Mouse (Mus musculus): ENCODE measurements around the gene Tram2. TPM values are rescaled to one million over a fixed set of nuclear protein-coding genes. Genes with fewer than 3 reads are reported as not detected.

Tram2 gene
- 9.1 and 10.7 TPM in 2 replicates for polyA plus RNA-seq (2012; rRNA removed)

GRCm38 (mm10) chr1:21079217-21079773, at the start of gene Tram2:
TSS of gene Tram2 (minus strand) at chr1:21079229.
- H3K27ac ChIP-seq (ENCODE audit: control insufficient read depth, insufficient read depth, low read depth, low read length), result peak within 1 kb of the TSS; percentile 73
- peaks cover 6% of the 10 kb centered on the region for H3K4me1 ChIP-seq (ENCODE audit: control insufficient read depth, insufficient read depth, low read length)
- no peaks in the 10 kb centered on the region for H3K36me3 ChIP-seq (ENCODE audit: control insufficient read depth, insufficient read depth, low read length)
- TF ChIP-seq POLR2A (IDR thresholded peaks at IDR 0.05; ENCODE audit: control insufficient read depth, low read depth, low read length) (peak; percentile 49; the same call in 1 of the 2 replicates), CTCF (IDR thresholded peaks at IDR 0.05; ENCODE audit: control insufficient read depth, insufficient read depth, insufficient replicate concordance, low read depth, low read length) (no peak)
- peak within 1 kb of the TSS; percentile 95 for H3K4me3 ChIP-seq (ENCODE audit: control insufficient read depth, low read depth, low read length)
- H3K27me3 ChIP-seq (ENCODE audit: control insufficient read depth, insufficient read depth, low read length), result no peaks in the 10 kb centered on the region

GRCm38 (mm10) chr1:21124713-21125336, 45.8 kb upstream of the Tram2 start:
- H3K27ac ChIP-seq (ENCODE audit: control insufficient read depth, insufficient read depth, low read depth, low read length), result no peak overlapping the region
- TF ChIP-seq CTCF (IDR thresholded peaks at IDR 0.05; ENCODE audit: control insufficient read depth, insufficient read depth, insufficient replicate concordance, low read depth, low read length) (no peak), POLR2A (IDR thresholded peaks at IDR 0.05; ENCODE audit: control insufficient read depth, low read depth, low read length) (no peak)
- H3K27me3 ChIP-seq (ENCODE audit: control insufficient read depth, insufficient read depth, low read length), result no peaks in the 10 kb centered on the region
- no peaks in the 10 kb centered on the region for H3K4me1 ChIP-seq (ENCODE audit: control insufficient read depth, insufficient read depth, low read length)
- no peak overlapping the region for H3K4me3 ChIP-seq (ENCODE audit: control insufficient read depth, low read depth, low read length)
- no peaks in the 10 kb centered on the region for H3K36me3 ChIP-seq (ENCODE audit: control insufficient read depth, insufficient read depth, low read length)

- TF ChIP-seq CTCF (IDR thresholded peaks at IDR 0.05; ENCODE audit: control insufficient read depth, insufficient read depth, insufficient replicate concordance, low read depth, low read length) (no peak), POLR2A (IDR thresholded peaks at IDR 0.05; ENCODE audit: control insufficient read depth, low read depth, low read length) (no peak)
- H3K27me3 ChIP-seq (ENCODE audit: control insufficient read depth, insufficient read depth, low read length), result no peaks in the 10 kb centered on the region
- H3K27ac ChIP-seq (ENCODE audit: control insufficient read depth, insufficient read depth, low read depth, low read length), result no peak overlapping the region
- peaks cover 3% of the 10 kb centered on the region for H3K4me1 ChIP-seq (ENCODE audit: control insufficient read depth, insufficient read depth, low read length)
- H3K36me3 ChIP-seq (ENCODE audit: control insufficient read depth, insufficient read depth, low read length), result no peaks in the 10 kb centered on the region
- no peak overlapping the region for H3K4me3 ChIP-seq (ENCODE audit: control insufficient read depth, low read depth, low read length)
These were observed 24.8 kb upstream of the Tram2 start for GRCm38 (mm10) chr1:21103784-21104183.

- Histone ChIP-seq H3K4me1 (ENCODE audit: control insufficient read depth, insufficient read depth, low read length) (peaks cover 6% of the 10 kb centered on the region), H3K27ac (ENCODE audit: control insufficient read depth, insufficient read depth, low read depth, low read length) (no peak overlapping the region), H3K36me3 (ENCODE audit: control insufficient read depth, insufficient read depth, low read length) (no peaks in the 10 kb centered on the region), H3K4me3 (ENCODE audit: control insufficient read depth, low read depth, low read length) (no peak overlapping the region), H3K27me3 (ENCODE audit: control insufficient read depth, insufficient read depth, low read length) (no peaks in the 10 kb centered on the region)
- TF ChIP-seq POLR2A (IDR thresholded peaks at IDR 0.05; ENCODE audit: control insufficient read depth, low read depth, low read length) (no peak), CTCF (IDR thresholded peaks at IDR 0.05; ENCODE audit: control insufficient read depth, insufficient read depth, insufficient replicate concordance, low read depth, low read length) (peak; percentile 63; the same call in 1 of the 2 replicates)
These were observed 22.4 kb upstream of the Tram2 start for GRCm38 (mm10) chr1:21101221-21102006.

GRCm38 (mm10) chr1:21100726-21101125, 21.7 kb upstream of the Tram2 start:
- no peak for TF ChIP-seq CTCF (IDR thresholded peaks at IDR 0.05; ENCODE audit: control insufficient read depth, insufficient read depth, insufficient replicate concordance, low read depth, low read length)
- no peak for TF ChIP-seq POLR2A (IDR thresholded peaks at IDR 0.05; ENCODE audit: control insufficient read depth, low read depth, low read length)
- no peak overlapping the region for H3K27ac ChIP-seq (ENCODE audit: control insufficient read depth, insufficient read depth, low read depth, low read length)
- peaks cover 6% of the 10 kb centered on the region for H3K4me1 ChIP-seq (ENCODE audit: control insufficient read depth, insufficient read depth, low read length)
- H3K27me3 ChIP-seq (ENCODE audit: control insufficient read depth, insufficient read depth, low read length), result no peaks in the 10 kb centered on the region
- no peaks in the 10 kb centered on the region for H3K36me3 ChIP-seq (ENCODE audit: control insufficient read depth, insufficient read depth, low read length)
- H3K4me3 ChIP-seq (ENCODE audit: control insufficient read depth, low read depth, low read length), result no peak overlapping the region

- Histone ChIP-seq H3K27ac (ENCODE audit: control insufficient read depth, insufficient read depth, low read depth, low read length) (no peak overlapping the region), H3K27me3 (ENCODE audit: control insufficient read depth, insufficient read depth, low read length) (no peaks in the 10 kb centered on the region), H3K36me3 (ENCODE audit: control insufficient read depth, insufficient read depth, low read length) (no peaks in the 10 kb centered on the region), H3K4me1 (ENCODE audit: control insufficient read depth, insufficient read depth, low read length) (peaks cover 6% of the 10 kb centered on the region), H3K4me3 (ENCODE audit: control insufficient read depth, low read depth, low read length) (no peak overlapping the region)
- TF ChIP-seq CTCF (IDR thresholded peaks at IDR 0.05; ENCODE audit: control insufficient read depth, insufficient read depth, insufficient replicate concordance, low read depth, low read length) (no peak), POLR2A (IDR thresholded peaks at IDR 0.05; ENCODE audit: control insufficient read depth, low read depth, low read length) (no peak)
These were observed 18.3 kb upstream of the Tram2 start for GRCm38 (mm10) chr1:21097001-21097989.

Measured in testis, adult 2 months (tissue).